Mouse (Mus musculus) embryonic facial prominence, embryonic 14.5 days (tissue): Measurements from ENCODE around the gene Gm20388. TPM values are rescaled to one million over a fixed set of nuclear protein-coding genes. Genes with fewer than 3 reads are reported as not detected.
A peak's percentile ranks its signal among the peaks of the same experiment; 100 is the strongest.

Experiments used
- ATAC-seq: fragments of 200-750 bp; cut with Nextera tagmentation; 2 replicates; pipeline ENCODE4 v1.8.0; 2017; ENCODE audit warnings: low read depth, moderate number of reproducible peaks, moderate TSS enrichment
- DNase-seq: peaks from one replicate; pipeline ENCODE4 v3.0.0-alpha.2; 2015; ENCODE audit warnings: low spot score
- H3K27ac ChIP-seq: fragments of 300-500 bp; sonication (generic); replicated peaks from 2 replicates; pipeline ENCODE4 v1.5.1; 2014; ENCODE audit warnings: low read depth, mild to moderate bottlenecking, low read length, moderate library complexity
- H3K27me3 ChIP-seq: fragments of 300-500 bp; sonication (generic); replicated peaks from 2 replicates; pipeline ENCODE4 v1.6.1; 2014; ENCODE audit warnings: low read length; ENCODE audit not compliant: control insufficient read depth, insufficient read depth
- H3K36me3 ChIP-seq: fragments of 300-500 bp; sonication (generic); 2 replicates; pipeline ENCODE4 v1.6.1; 2014; ENCODE audit warnings: low read length, mixed read lengths; ENCODE audit not compliant: control insufficient read depth, insufficient read depth
- H3K4me1 ChIP-seq: fragments of 300-500 bp; sonication (generic); 2 replicates; pipeline ENCODE4 v1.6.1; 2014; ENCODE audit warnings: antibody characterized with exemption, low read length; ENCODE audit not compliant: control insufficient read depth, insufficient read depth
- H3K4me2 ChIP-seq: fragments of 300-500 bp; sonication (generic); 2 replicates; pipeline ENCODE4 v1.6.1; 2014; ENCODE audit warnings: low read depth, mild to moderate bottlenecking, low read length, moderate library complexity, mixed read lengths
- H3K4me3 ChIP-seq: fragments of 300-500 bp; sonication (generic); 2 replicates; pipeline ENCODE4 v1.5.1; 2014; ENCODE audit warnings: low read depth, mild to moderate bottlenecking, low read length
- H3K9ac ChIP-seq: fragments of 300-500 bp; sonication (generic); 2 replicates; pipeline ENCODE4 v1.6.1; 2014; ENCODE audit warnings: low read depth, mild to moderate bottlenecking, low read length, moderate library complexity, mixed read lengths
- H3K9me3 ChIP-seq: fragments of 300-500 bp; sonication (generic); 2 replicates; pipeline ENCODE4 v1.6.1; 2016; ENCODE audit warnings: low read length; ENCODE audit not compliant: control insufficient read depth
- WGBS: fragments of 180-500 bp; shearing (Covaris S2); extraction: QIAGEN DNeasy Blood & Tissue Kit; methylation state at CpG from one replicate; pipeline ENCODE4 v1.1.7; 2014; 5-methylcytosine and 5-hydroxymethylcytosine counted together
- polyA plus RNA-seq: library from polyadenylated mRNA; unstranded; fragments of >200 nt; fragmentation: Nextera tagmentation; extraction: Ambion mirVana; gene quantifications from 2 replicates; pipeline ENCODE4 v1.2.1, GENCODE M21; 2014

Gm20388 gene
- polyA plus RNA-seq, 1 experiment from 2014 or later, result not detected

DNA sequence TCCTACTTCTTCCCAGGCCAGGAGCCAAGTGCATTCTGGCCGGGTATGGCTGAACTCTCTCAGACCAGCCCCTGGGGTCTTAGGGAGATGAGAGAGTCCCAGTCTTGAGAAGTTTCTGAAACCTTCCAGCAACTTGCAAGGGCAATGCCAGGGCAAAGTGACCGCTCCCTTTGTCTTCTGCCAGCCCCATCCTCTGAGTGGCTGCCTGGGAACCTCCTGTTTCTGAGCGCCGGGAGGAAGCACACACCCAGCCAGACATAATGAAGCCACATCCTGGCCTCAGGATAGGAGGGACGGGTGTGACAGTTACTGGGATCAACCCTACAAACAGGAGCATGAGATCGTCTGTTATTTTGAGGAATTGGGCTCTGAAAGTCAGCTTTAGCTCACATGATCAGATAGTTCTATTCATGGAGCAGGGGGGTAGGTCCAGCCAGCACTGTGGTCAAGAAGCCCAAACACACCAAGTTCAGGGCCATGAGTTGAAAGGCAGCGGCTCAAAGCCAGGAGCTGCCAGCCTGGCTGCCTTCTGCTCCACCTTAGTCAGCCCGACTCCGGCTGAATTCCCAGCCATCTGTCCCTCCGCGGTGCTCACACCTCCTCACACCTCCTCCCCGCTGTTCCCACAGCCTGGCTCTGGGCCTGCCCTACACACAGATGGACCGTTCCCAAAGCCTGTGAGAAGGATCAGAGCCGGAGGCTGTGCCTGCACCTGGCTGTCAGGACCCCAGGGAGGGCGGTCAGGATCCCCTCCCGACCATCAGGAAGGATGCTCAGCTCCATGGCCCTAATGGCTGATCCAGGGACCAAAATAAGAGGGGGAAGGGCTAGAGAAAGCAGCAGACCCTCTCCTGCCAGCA is 2766.2 kb downstream of the Gm20388 start:
- peak; percentile 45 for ATAC-seq
- 13% methylated on average over 15 of the region's 16 CpGs for WGBS

GRCm38 (mm10) chr8:122677481-122678021 is 2766.9 kb downstream of the Gm20388 start:
- H3K9ac ChIP-seq, result peak overlapping the region; percentile 64
- H3K9me3 ChIP-seq, result no peaks in the 10 kb centered on the region
- H3K27ac ChIP-seq, result peak overlapping the region; percentile 63; the same call in 1 of the 2 replicates
- no peak for DNase-seq
- no peak for ATAC-seq
- peak overlapping the region; percentile 52 for H3K4me3 ChIP-seq
- H3K27me3 ChIP-seq, result peaks cover 65% of the 10 kb centered on the region
- 2% methylated on average over 16 of the region's 35 CpGs for WGBS
- H3K4me2 ChIP-seq, result peak overlapping the region; percentile 70
- H3K36me3 ChIP-seq, result no peaks in the 10 kb centered on the region
- peaks cover 10% of the 10 kb centered on the region; the same call in 1 of the 2 replicates for H3K4me1 ChIP-seq

More for the DNA sequence above, 2766.2 kb downstream of the Gm20388 start:
- no peaks in the 10 kb centered on the region for H3K9me3 ChIP-seq
- H3K9ac ChIP-seq, result peak overlapping the region; percentile 64
- H3K27me3 ChIP-seq, result peaks cover 64% of the 10 kb centered on the region
- no peaks in the 10 kb centered on the region for H3K36me3 ChIP-seq
- no peak for DNase-seq
- peaks cover 10% of the 10 kb centered on the region; the same call in 1 of the 2 replicates for H3K4me1 ChIP-seq
- H3K27ac ChIP-seq, result peak overlapping the region; percentile 63; the same call in 1 of the 2 replicates
- H3K4me3 ChIP-seq, result peak overlapping the region; percentile 52
- peak overlapping the region; percentile 70 for H3K4me2 ChIP-seq

- Histone ChIP-seq H3K9me3 (no peaks in the 10 kb centered on the region), H3K4me3 (peak overlapping the region; percentile 52), H3K4me1 (peaks cover 10% of the 10 kb centered on the region; the same call in 1 of the 2 replicates), H3K4me2 (peak overlapping the region; percentile 70), H3K9ac (peak overlapping the region; percentile 64), H3K36me3 (no peaks in the 10 kb centered on the region), H3K27me3 (peaks cover 68% of the 10 kb centered on the region), H3K27ac (peak overlapping the region; percentile 48)
- peak; percentile 57 for DNase-seq
- ATAC-seq, result peak; percentile 81
- 7% methylated on average over 3 of the region's 127 CpGs for WGBS
Observed at GRCm38 (mm10) chr8:122678061-122678895, 2767.6 kb downstream of the Gm20388 start.

- H3K4me2 ChIP-seq, result peak overlapping the region; percentile 70
- DNase-seq (no peak), ATAC-seq (no peak)
- H3K4me3 ChIP-seq, result peak overlapping the region; percentile 52
- peaks cover 10% of the 10 kb centered on the region; the same call in 1 of the 2 replicates for H3K4me1 ChIP-seq
- H3K9ac ChIP-seq, result peak overlapping the region; percentile 64; the same call in 1 of the 2 replicates
- no peak overlapping the region for H3K27ac ChIP-seq
- H3K36me3 ChIP-seq, result no peaks in the 10 kb centered on the region
- peaks cover 65% of the 10 kb centered on the region for H3K27me3 ChIP-seq
- H3K9me3 ChIP-seq, result no peaks in the 10 kb centered on the region
- WGBS, result 2% methylated on average over 14 of the region's 14 CpGs
Observed at GRCm38 (mm10) chr8:122678896-122679210, 2768.2 kb downstream of the Gm20388 start.

GRCm38 (mm10) chr8:122679325-122679920 is 2768.8 kb downstream of the Gm20388 start:
- no peak for DNase-seq
- Histone ChIP-seq H3K27ac (no peak overlapping the region), H3K4me1 (peaks cover 10% of the 10 kb centered on the region; the same call in 1 of the 2 replicates), H3K9ac (0 out of 2 replicates have a peak overlapping the region, but pooled peaks have one; percentile 64), H3K4me2 (peak overlapping the region; percentile 70), H3K36me3 (no peaks in the 10 kb centered on the region), H3K9me3 (no peaks in the 10 kb centered on the region), H3K27me3 (peaks cover 59% of the 10 kb centered on the region), H3K4me3 (peak overlapping the region; percentile 52)
- 20% methylated on average over 11 of the region's 11 CpGs for WGBS
- no peak for ATAC-seq

GRCm38 (mm10) chr8:122680171-122680570 is 2769.5 kb downstream of the Gm20388 start:
- Histone ChIP-seq H3K4me1 (peaks cover 10% of the 10 kb centered on the region; the same call in 1 of the 2 replicates), H3K27me3 (peaks cover 58% of the 10 kb centered on the region), H3K4me3 (no peak overlapping the region), H3K4me2 (no peak overlapping the region), H3K36me3 (no peaks in the 10 kb centered on the region), H3K27ac (no peak overlapping the region; the same call in 1 of the 2 replicates), H3K9me3 (no peaks in the 10 kb centered on the region), H3K9ac (no peak overlapping the region)
- ATAC-seq (no peak), DNase-seq (no peak)
- WGBS, result 22% methylated on average over 7 of the region's 7 CpGs

DNA sequence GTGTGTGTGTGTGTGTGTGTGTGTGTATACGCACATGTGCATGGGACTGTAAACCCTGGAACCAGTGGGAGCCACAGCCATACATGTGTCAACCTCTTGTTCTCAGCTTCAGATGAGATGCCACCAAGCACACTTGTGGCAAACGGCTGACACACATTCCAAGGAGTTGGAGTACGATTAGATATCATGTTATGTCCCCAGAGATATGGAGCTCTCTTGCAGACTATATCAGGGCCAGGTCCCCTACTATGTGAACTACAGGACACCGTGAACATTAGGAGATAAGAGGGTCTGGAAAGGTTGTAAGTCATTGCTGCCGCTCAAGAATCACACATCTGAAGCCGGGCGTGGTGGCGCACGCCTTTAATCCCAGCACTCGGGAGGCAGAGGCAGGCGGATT is 2772.2 kb downstream of the Gm20388 start:
- Histone ChIP-seq H3K4me3 (no peak overlapping the region), H3K9me3 (no peaks in the 10 kb centered on the region), H3K4me2 (no peak overlapping the region), H3K9ac (no peak overlapping the region), H3K27me3 (peaks cover 37% of the 10 kb centered on the region), H3K4me1 (peaks cover 10% of the 10 kb centered on the region; the same call in 1 of the 2 replicates), H3K27ac (no peak overlapping the region), H3K36me3 (no peaks in the 10 kb centered on the region)
- DNase-seq (no peak), ATAC-seq (no peak)
- WGBS, result 86% methylated on average over 11 of the region's 11 CpGs
